24 mouse cellular contexts compared by ENCODE assay signal in the genomic region with DNA sequence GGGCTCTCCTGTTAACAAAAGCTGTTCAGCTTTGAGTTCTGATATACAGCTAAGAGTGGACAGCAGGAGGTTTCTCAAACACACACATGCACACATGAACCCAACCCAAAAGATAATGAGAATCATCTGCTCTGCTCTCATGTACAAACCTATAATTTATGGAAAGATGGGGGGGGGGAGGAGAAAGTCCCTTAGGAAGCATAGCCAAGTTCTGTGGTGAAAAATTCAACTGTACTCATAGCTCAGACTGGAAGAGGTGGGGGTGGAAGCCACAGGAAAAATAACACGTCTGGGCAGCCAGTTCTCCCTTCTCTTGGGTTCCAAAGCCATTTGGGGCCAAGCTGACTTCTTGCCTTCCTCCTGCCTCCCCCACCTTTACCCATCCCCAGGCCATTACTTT.
DNase-seq lines count a peak whose midpoint lies in the region; ATAC-seq lines count a peak whose summit lies in the region.
"Had no signal": no experiment of that assay in that cellular context is flagged by ENCODE, and none has a peak within 500 bp of the region (broad histone marks: within the 10 kb centered on the region; RNA-seq: fewer than 3 reads in every experiment).

No protein-coding gene starts in this region.

- 0 out of 2 replicates have a peak, but pooled peaks cover 9% of the 10 kb centered on the region for H3K4me1 ChIP-seq in embryonic facial prominence, embryonic 15.5 days

- no peak overlapping the region for H3K4me2 ChIP-seq in embryonic facial prominence, embryonic 15.5 days (replicated peaks)
- H3K4me2 ChIP-seq: embryonic facial prominence, embryonic 13.5 days had no signal

- DNase-seq in frontal cortex, adult 2 months (ENCODE audit: extremely low spot score in 1 of 2, low spot score in 1 of 2): no peak
- DNase-seq in 3T3-L1 (ENCODE audit: low read depth, low spot score) (peak; percentile 38), NIH3T3 (ENCODE audit: low read depth) (peak; percentile 81)
- no peak for DNase-seq in urinary bladder, postnatal 36 days (ENCODE audit: low spot score in 2 of 2)
- DNase-seq in adrenal gland, postnatal 14 days: no peak
- no peak for DNase-seq in right cerebral cortex, postnatal 25 days
- DNase-seq: adrenal gland, adult 8-10 months; adrenal gland, postnatal 25 days; B cell, adult 2 months; cerebellum, adult 11 months; cerebellum, adult 18-20 months; cerebellum, adult 8-10 months; cerebellum, adult 9-11 months; cerebellum, postnatal 14 days; cerebellum, postnatal 36 days; gastrocnemius, adult 2 months had no signal

- H3K27ac ChIP-seq in embryonic facial prominence, embryonic 15.5 days (replicated peaks): no peak overlapping the region
- H3K27ac ChIP-seq: embryonic facial prominence, embryonic 13.5 days; gastrocnemius, adult 2 months had no signal

- no peak overlapping the region for H3K9ac ChIP-seq in embryonic facial prominence, embryonic 15.5 days
- H3K9ac ChIP-seq: embryonic facial prominence, embryonic 13.5 days had no signal

- H3K36me3 ChIP-seq in embryonic facial prominence, embryonic 15.5 days: no peaks in the 10 kb centered on the region
- H3K36me3 ChIP-seq: embryonic facial prominence, embryonic 13.5 days; G1E had no signal

- H3K4me3 ChIP-seq in embryonic facial prominence, embryonic 15.5 days (replicated peaks): no peak overlapping the region
- H3K4me3 ChIP-seq: embryonic facial prominence, embryonic 13.5 days; gastrocnemius, adult 2 months had no signal

- H3K9me3 ChIP-seq in embryonic facial prominence, embryonic 15.5 days (replicated peaks): no peaks in the 10 kb centered on the region
- H3K9me3 ChIP-seq: embryonic facial prominence, embryonic 13.5 days; G1E had no signal

- peak; percentile 24; the same call in 1 of the 2 replicates for ATAC-seq in frontal cortex, adult (ENCODE audit: low TSS enrichment)
- peak; percentile 56; the same call in 1 of the 2 replicates for ATAC-seq in embryonic facial prominence, embryonic 15.5 days (ENCODE audit: insufficient number of reproducible peaks, low FRiP score, low TSS enrichment, low read depth)
- ATAC-seq: CD4-positive, CD25-positive, alpha-beta regulatory T cell, adult 4 months; forebrain, embryonic 14.5 days; forebrain, embryonic 16.5 days had no signal

- H3K27me3 ChIP-seq in embryonic facial prominence, embryonic 15.5 days: no peaks in the 10 kb centered on the region
- H3K27me3 ChIP-seq: CH12.LX; embryonic facial prominence, embryonic 13.5 days had no signal

- WGBS in embryonic facial prominence, embryonic 15.5 days: 0% methylated on average over 1 of the region's 1 CpGs

Comparison
In these comparisons a context has a peak if more than half of its experiments do, and no peak if none do; other contexts are left out.
1. DNase-seq: peak in 3T3-L1 (single experiment) and NIH3T3 (single experiment); none in frontal cortex, adult 2 months (0 of 2), urinary bladder, postnatal 36 days (0 of 2), adrenal gland, postnatal 14 days (single experiment) and right cerebral cortex, postnatal 25 days (single experiment).